Mouse (Mus musculus) hindbrain, embryonic 14.5 days (tissue): ENCODE measurements around the gene Rbfox1. TPM values are rescaled to one million over a fixed set of nuclear protein-coding genes. Genes with fewer than 3 reads are reported as not detected.

Experiments
- ATAC-seq: fragments of 200-750 bp; cut with Nextera tagmentation; 2 replicates; pipeline ENCODE4 v1.8.0; 2017; ENCODE audit warnings: moderate number of reproducible peaks, mild to moderate bottlenecking, moderate TSS enrichment, moderate library complexity; ENCODE audit not compliant: low FRiP score
- DNase-seq: peaks from one replicate; pipeline ENCODE4 v3.0.0-alpha.2; 2015; ENCODE audit warnings: low spot score
- H3K27ac ChIP-seq: fragments of 300-500 bp; sonication (generic); 2 replicates; pipeline ENCODE4 v1.5.1; 2014; ENCODE audit warnings: mild to moderate bottlenecking, moderate library complexity
- H3K27me3 ChIP-seq: fragments of 300-500 bp; sonication (generic); 2 replicates; pipeline ENCODE4 v1.6.1; 2014; ENCODE audit warnings: mild to moderate bottlenecking, low read length, mixed read lengths; ENCODE audit not compliant: control insufficient read depth, insufficient read depth
- H3K36me3 ChIP-seq: fragments of 300-500 bp; sonication (generic); replicated peaks from 2 replicates; pipeline ENCODE4 v1.6.1; 2014; ENCODE audit not compliant: control insufficient read depth, insufficient read depth
- H3K4me1 ChIP-seq: fragments of 300-500 bp; sonication (generic); replicated peaks from 2 replicates; pipeline ENCODE4 v1.6.1; 2014; ENCODE audit warnings: antibody characterized with exemption, low read length, mixed read lengths; ENCODE audit not compliant: control insufficient read depth, insufficient read depth
- H3K4me2 ChIP-seq: fragments of 300-500 bp; sonication (generic); replicated peaks from 2 replicates; pipeline ENCODE4 v1.6.1; 2014; ENCODE audit warnings: mild to moderate bottlenecking, moderate library complexity
- H3K4me3 ChIP-seq: fragments of 300-500 bp; sonication (generic); replicated peaks from 2 replicates; pipeline ENCODE4 v1.5.1; 2014; ENCODE audit warnings: mild to moderate bottlenecking, low read length
- H3K9ac ChIP-seq: fragments of 300-500 bp; sonication (generic); 2 replicates; pipeline ENCODE4 v1.6.1; 2014
- H3K9me3 ChIP-seq: fragments of 300-500 bp; sonication (generic); 2 replicates; pipeline ENCODE4 v1.6.1; 2016; ENCODE audit warnings: low read length; ENCODE audit not compliant: control insufficient read depth
- WGBS: fragments of 180-500 bp; shearing (Covaris S2); extraction: QIAGEN DNeasy Blood & Tissue Kit; methylation state at CpG from one replicate; pipeline ENCODE4 v1.1.7; 2014; 5-methylcytosine and 5-hydroxymethylcytosine counted together
- polyA plus RNA-seq: library from polyadenylated mRNA; unstranded; fragments of >200 nt; fragmentation: Nextera tagmentation; extraction: Ambion mirVana; gene quantifications from 2 replicates; pipeline ENCODE4 v1.2.1, GENCODE M21; 2014

Gene Rbfox1
- polyA plus RNA-seq, 1 experiment from 2014 or later: 217 TPM

DNA sequence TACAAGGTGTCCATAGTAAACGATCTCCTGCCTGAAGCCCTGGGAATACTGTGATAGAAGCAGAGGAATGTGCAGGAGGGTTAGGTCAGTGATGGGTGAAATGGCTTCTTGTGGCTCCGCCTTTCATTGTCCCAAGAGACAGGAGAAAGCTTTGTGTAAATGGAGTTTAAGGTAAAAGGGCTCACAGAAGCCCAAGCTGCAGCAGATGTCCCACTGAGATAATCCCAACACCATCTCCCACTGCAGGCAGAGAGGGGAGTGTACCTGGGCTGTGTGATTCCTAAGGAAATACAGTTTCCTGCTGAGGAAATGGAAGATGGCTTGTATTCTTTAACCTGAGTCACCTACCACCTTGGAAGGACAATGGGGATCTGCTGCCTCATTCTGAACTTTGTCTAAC is 529.7 kb downstream of the Rbfox1 start:
- H3K27ac ChIP-seq: no peak overlapping the region
- no peak for ATAC-seq
- no peaks in the 10 kb centered on the region for H3K36me3 ChIP-seq
- no peak overlapping the region for H3K9ac ChIP-seq
- H3K4me2 ChIP-seq: no peak overlapping the region
- no peaks in the 10 kb centered on the region for H3K27me3 ChIP-seq
- H3K4me3 ChIP-seq: no peak overlapping the region
- DNase-seq: no peak
- no peaks in the 10 kb centered on the region for H3K4me1 ChIP-seq
- no peaks in the 10 kb centered on the region for H3K9me3 ChIP-seq
- 38% methylated on average over 2 of the region's 2 CpGs for WGBS

DNA sequence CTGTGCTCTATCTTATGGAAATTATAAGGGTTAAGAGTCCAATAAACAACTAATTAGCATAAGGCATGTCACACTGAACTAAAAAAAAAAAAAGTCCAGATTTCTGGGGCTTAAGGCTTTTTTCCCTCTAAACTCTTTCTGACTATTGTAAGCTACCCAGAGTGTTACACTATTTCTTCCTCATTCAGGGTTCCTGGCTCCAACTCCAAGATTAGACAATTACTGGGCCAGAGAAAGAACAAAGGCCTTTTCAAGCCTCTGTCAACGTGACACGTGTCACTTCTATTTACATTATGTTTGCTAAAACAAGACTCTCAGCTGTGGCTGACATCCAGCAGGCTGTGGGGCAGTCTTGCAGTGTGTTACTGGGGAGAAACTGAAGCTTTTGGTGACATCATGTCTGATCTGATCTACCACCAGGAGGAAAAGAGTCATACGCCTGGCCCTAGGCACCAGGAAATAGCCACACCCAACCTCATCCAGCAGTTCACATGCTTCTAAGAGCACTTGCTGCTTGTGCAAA is 536.5 kb downstream of the Rbfox1 start:
- Histone ChIP-seq H3K27ac (no peak overlapping the region), H3K36me3 (no peaks in the 10 kb centered on the region), H3K4me2 (no peak overlapping the region), H3K9me3 (no peaks in the 10 kb centered on the region), H3K4me3 (no peak overlapping the region), H3K9ac (no peak overlapping the region), H3K27me3 (no peaks in the 10 kb centered on the region), H3K4me1 (0 out of 2 replicates have a peak, but pooled peaks cover 3% of the 10 kb centered on the region)
- 34% methylated on average over 3 of the region's 3 CpGs for WGBS
- ATAC-seq (peak; percentile 53; the same call in 1 of the 2 replicates), DNase-seq (no peak)

DNA sequence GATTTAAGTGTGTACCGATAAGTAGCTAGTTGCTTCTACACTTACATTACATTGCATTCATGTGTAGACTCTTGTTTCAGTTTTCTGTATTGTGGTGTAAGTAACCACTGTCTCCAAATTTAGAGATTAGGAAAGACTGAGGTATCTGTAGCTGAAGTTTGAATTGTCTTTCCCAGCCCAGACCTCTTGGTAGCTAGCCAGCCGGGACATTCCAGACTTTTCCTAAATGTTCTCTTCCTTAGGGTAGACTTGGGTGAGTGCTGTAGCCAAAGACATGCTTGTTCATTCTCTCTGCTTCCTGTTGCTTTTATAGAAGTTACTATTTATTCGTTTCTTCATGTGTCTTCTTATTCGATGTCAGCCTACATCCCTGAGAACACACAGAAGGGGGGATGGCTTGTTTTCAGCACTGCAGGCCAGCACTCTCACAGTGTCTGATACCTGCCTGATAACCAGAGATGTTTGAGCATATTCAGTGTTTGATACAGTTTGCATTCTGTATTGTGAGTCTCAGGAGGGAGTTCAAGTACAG is 538.8 kb downstream of the Rbfox1 start:
- Histone ChIP-seq H3K4me1 (peaks cover 3% of the 10 kb centered on the region; the same call in 1 of the 2 replicates), H3K36me3 (no peaks in the 10 kb centered on the region), H3K4me3 (no peak overlapping the region), H3K27ac (no peak overlapping the region), H3K9me3 (no peaks in the 10 kb centered on the region), H3K4me2 (no peak overlapping the region), H3K27me3 (no peaks in the 10 kb centered on the region), H3K9ac (no peak overlapping the region)
- no peak for ATAC-seq
- no peak for DNase-seq
- 88% methylated on average over 4 of the region's 4 CpGs for WGBS

DNA sequence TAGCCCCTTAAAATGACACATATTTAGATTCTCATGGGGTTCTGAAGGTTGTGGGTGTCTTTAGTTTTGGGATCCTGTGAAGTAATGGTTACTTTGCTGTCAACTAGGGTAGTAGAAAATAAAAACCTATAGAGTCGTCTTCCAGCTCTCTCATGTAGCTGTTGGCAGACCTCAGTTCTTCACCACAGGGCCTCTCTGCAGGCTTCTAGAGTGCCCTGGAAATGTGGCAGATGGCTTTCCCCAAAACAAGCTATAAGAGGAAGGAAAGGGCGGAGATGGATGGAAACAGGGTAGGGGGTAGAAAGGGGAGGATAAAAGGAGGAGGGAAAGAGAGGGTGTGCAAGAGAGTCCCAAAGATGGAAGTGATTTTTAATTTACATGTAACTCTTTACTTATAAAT is 539.6 kb downstream of the Rbfox1 start:
- DNase-seq: no peak
- H3K36me3 ChIP-seq: no peaks in the 10 kb centered on the region
- no peak overlapping the region for H3K4me3 ChIP-seq
- H3K27ac ChIP-seq: no peak overlapping the region
- no peak for ATAC-seq
- H3K9ac ChIP-seq: no peak overlapping the region
- 80% methylated on average over 2 of the region's 2 CpGs for WGBS
- peaks cover 3% of the 10 kb centered on the region; the same call in 1 of the 2 replicates for H3K4me1 ChIP-seq
- no peaks in the 10 kb centered on the region for H3K27me3 ChIP-seq
- no peaks in the 10 kb centered on the region for H3K9me3 ChIP-seq
- no peak overlapping the region for H3K4me2 ChIP-seq

DNA sequence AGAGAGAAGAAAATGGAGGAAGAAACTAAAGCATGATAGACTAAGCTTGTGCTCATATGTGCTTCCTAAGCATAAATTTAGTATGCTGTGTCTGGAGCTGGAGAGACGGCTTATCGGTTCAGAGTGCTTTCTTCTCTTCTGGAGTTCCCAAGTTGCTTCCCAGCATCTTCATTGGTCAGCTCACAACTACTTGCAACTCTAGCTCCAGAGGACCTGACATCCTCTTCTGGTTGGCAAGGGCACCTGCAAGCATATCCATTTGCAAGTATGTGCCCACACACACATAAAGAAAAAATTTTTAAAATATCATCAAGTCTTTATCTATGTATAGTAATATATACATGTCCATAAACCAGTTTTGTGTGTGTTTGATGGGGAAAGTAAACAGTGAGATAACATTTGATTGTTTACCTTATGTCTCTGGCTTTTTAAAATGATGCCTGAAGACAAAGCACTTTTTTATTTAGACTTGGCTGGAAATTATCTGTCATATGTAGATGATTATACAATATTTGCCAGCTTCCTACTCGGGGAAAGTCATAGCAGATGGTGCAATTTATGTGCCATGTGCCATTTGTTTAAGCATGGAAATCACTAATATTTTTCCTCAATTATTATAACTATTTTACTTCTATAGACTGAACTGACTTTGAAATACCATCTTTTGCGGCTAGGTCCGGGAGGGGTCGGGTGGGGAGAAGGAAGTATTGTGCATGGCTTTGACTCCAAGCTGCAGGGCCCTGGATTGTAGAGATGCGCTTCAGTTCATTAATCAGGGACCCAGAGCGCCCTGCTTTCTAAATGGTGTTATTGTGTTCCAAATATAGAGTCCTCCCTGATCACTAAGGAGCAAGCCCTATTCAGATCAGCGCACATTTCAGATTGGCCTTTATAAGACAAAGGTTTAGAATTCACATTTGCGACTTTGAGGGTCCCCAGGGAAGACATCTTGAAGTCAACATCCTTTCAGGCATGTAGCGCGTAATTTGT is 542.4 kb downstream of the Rbfox1 start:
- no peak overlapping the region for H3K4me2 ChIP-seq
- H3K27me3 ChIP-seq: no peaks in the 10 kb centered on the region
- H3K36me3 ChIP-seq: no peaks in the 10 kb centered on the region
- ATAC-seq (no peak; the same call in 1 of the 2 replicates), DNase-seq (no peak)
- WGBS: 44% methylated on average over 12 of the region's 12 CpGs
- no peak overlapping the region for H3K9ac ChIP-seq
- no peaks in the 10 kb centered on the region for H3K9me3 ChIP-seq
- H3K4me3 ChIP-seq: no peak overlapping the region
- no peak overlapping the region for H3K27ac ChIP-seq
- peaks cover 3% of the 10 kb centered on the region; the same call in 1 of the 2 replicates for H3K4me1 ChIP-seq

DNA sequence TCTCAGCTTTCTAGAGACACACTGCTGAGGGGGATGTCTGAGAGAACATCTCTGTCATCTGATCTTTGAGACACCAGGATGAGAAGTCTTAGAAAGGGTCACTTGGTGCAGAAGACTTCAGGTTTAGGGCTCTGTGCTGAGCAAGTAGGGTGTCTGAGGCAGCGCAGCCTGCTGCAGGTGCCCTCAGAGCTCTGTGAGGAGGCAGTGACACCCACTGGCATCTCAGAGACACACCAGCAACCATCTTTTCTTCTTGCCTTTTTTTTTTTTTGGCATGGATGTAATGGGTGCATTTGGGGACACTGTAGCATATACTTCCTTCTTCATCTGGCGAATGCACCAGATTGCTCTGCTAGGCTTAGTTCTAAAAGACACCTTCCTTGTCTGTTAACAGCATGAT is 545.8 kb downstream of the Rbfox1 start:
- peaks cover 3% of the 10 kb centered on the region; the same call in 1 of the 2 replicates for H3K4me1 ChIP-seq
- WGBS: 86% methylated on average over 2 of the region's 2 CpGs

DNA sequence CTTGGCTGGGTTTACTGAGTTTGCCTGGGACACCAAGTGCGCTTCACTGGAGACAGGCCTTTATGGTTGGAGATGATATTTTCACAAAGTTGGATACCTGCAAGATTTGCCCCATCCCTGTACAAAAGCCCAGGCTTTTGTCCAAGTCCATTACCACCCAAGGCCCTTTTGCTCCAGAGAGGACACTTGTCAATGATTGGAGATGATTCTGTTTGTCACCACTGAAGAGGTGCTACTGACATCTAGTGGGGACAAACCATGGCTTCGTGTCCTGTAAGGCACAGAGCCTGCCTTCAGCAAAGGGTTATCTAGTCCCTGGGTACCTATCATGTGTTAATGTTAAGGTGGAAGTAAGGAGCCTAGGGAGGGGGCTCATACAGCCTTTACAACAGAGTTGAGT is 551.3 kb downstream of the Rbfox1 start:
- Histone ChIP-seq H3K4me3 (no peak overlapping the region), H3K9me3 (no peaks in the 10 kb centered on the region), H3K27ac (no peak overlapping the region), H3K4me2 (no peak overlapping the region), H3K9ac (no peak overlapping the region), H3K4me1 (no peaks in the 10 kb centered on the region), H3K27me3 (no peaks in the 10 kb centered on the region), H3K36me3 (no peaks in the 10 kb centered on the region)
- DNase-seq (no peak), ATAC-seq (no peak)
- 57% methylated on average over 2 of the region's 2 CpGs for WGBS

More for the DNA sequence above, 545.8 kb downstream of the Rbfox1 start:
- Histone ChIP-seq H3K4me2 (no peak overlapping the region), H3K9me3 (no peaks in the 10 kb centered on the region), H3K4me3 (no peak overlapping the region), H3K27me3 (no peaks in the 10 kb centered on the region), H3K27ac (no peak overlapping the region), H3K36me3 (no peaks in the 10 kb centered on the region), H3K9ac (no peak overlapping the region)
- no peak for ATAC-seq
- DNase-seq: no peak

DNA sequence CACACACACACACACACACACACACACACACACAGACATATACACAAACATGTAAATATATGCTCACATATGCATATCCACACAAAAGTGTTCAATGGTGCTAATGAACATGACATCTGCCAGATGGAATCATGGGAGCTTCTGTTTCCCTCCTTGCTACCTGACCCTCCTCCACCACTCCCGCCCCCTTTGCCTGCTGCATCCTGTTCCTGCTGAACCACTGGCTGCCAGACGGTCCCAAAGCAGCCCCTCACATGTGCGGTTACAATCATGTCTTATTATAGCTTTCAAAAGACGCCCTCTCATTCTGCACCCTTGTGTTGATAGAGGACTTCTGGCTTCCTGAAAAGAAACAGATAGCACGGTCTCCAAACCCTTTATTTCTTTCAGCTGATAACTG is 563.1 kb downstream of the Rbfox1 start:
- 50% methylated on average over 5 of the region's 5 CpGs for WGBS
- Histone ChIP-seq H3K4me1 (no peaks in the 10 kb centered on the region), H3K4me2 (no peak overlapping the region), H3K36me3 (no peaks in the 10 kb centered on the region), H3K9ac (no peak overlapping the region), H3K4me3 (no peak overlapping the region), H3K27me3 (no peaks in the 10 kb centered on the region), H3K9me3 (no peaks in the 10 kb centered on the region), H3K27ac (no peak overlapping the region)
- ATAC-seq (no peak), DNase-seq (no peak)

DNA sequence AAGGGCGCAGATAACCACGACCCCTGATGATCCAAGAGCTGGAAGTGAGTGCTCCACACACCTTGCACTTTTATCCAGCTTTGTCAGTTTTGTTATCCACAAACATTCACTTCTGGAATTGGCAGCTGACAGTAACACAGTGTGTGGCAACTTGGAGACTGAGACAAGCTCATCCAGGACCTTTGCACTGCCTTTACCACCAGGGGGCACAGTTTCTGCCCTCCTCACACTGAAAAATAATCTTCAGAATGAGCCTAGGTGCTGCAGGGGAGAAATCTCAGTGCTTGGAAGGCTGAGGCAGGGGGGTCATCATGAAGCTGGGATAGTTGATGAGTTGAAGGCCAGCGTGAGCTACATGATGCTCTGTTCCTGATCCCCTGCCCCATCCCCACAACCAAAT is 570.2 kb downstream of the Rbfox1 start:
- H3K27ac ChIP-seq: no peak overlapping the region
- ATAC-seq (no peak), DNase-seq (no peak)
- H3K9me3 ChIP-seq: no peaks in the 10 kb centered on the region
- no peaks in the 10 kb centered on the region for H3K36me3 ChIP-seq
- no peaks in the 10 kb centered on the region for H3K4me1 ChIP-seq
- H3K4me3 ChIP-seq: no peak overlapping the region
- H3K9ac ChIP-seq: no peak overlapping the region
- no peaks in the 10 kb centered on the region for H3K27me3 ChIP-seq
- H3K4me2 ChIP-seq: no peak overlapping the region
- WGBS: 74% methylated on average over 3 of the region's 3 CpGs
